Mouse (Mus musculus): ENCODE results near the gene Nexmif. TPM values are rescaled to one million over a fixed set of nuclear protein-coding genes. Genes with fewer than 3 reads are reported as not detected.

Nexmif gene
- total RNA-seq (2023), result not detected

DNA sequence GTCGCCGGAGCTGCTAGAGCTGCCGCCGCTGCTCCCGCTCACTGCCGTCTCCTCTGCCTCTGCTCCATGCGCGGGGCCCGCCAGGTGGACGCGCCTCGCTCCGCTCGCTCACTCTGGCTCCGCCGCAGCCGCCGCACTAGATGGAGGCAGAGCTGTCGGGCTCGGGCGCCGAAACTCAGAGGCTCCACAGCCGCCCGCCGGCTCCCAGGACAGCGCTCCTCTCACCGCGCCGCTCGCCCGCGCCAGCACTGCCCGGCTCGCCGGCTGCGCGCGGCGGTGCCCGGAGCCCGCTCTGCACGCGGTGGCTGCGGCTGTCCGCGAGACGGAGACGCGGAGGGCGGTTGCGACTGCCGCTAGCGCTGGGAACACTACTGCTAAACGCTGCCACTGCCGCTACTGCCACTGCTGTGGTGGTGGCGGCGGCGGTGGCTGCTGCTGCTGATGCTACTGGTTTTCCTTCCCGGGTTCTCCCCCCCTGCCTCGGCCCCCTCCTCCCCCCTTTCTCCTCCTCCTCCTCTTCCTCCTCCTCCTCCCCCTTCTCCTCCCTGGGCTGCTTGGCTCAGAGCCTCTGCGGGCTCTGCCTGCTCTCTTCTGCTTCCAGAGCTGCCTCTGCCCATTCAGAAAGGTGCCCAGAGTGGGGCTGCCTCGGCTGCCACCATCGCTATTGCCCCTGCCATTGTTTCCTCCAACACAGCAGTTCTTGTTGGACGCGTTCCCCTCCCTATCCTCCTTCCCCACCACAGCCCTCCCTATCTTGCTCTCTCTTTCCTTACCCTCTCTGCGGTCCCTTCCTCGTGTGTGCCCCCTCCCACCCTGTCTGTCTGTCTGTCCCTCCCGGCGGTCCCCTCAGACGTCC, at the start of gene Nexmif:
Gene Nexmif, minus strand, starts transcription at position 450 of the 856 bp plus-strand sequence.

Other genes with a start within 250 kb of the Nexmif start
- gene Rlim, start 219.9 kb downstream of the Nexmif start, total RNA-seq (2023), result 126 TPM
- gene Abcb7, start 212.7 kb upstream of the Nexmif start, total RNA-seq (2023), result 24.9 TPM

Measured in CD4-positive naive resting alpha-beta T cell, adult 76 days (primary cell).